Mouse (Mus musculus) urinary bladder, postnatal 4 days (tissue): ENCODE data around the gene Calm4.

Experiments used
- DNase-seq, 2 experiments: peaks; one replicate each; pipeline ENCODE4 v3.0.0; 2021 to 2022; ENCODE audit warnings: low spot score in 2 of 2

Gene Calm4

DNA sequence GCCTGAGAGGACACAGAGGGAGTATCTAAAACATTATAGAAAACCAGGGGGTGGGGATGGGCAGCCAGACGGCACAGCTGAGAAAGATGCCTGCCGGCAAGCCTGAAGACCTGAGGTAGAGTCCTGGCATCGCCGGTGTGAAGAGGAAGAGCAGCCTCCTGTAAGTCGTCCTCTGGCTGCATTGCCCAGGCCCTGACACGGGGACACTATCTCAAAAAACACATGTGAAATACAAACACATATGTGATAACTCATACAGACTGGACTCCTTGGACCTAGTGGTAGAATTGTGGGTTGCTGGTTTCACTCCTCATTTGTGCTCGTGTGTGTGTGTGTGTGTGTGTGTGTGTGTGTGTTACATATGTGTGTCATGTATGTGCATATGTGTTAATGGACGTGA lies 23.7 kb downstream of the Calm4 start:
- DNase-seq, result no peak

DNA sequence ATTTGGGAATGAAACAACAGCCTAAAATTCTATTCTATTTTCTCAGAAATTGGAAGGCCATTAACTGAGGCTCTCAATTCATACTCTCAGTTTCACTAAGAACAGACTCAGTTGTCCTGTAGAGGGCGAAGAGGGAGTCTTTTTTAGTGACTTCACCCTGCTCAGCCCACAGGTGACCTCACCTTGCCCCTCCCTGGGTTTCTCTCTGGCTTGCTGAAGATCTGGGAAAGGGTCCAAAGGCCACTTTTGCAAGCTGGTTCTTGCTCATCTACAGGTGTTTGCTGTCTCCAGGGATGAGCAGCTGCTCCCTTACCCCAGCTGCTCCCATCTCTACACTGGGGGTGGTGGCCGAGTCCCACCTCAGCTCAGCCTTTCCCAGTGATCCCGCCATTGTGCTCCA lies 24.8 kb downstream of the Calm4 start:
- DNase-seq, result no peak

DNA sequence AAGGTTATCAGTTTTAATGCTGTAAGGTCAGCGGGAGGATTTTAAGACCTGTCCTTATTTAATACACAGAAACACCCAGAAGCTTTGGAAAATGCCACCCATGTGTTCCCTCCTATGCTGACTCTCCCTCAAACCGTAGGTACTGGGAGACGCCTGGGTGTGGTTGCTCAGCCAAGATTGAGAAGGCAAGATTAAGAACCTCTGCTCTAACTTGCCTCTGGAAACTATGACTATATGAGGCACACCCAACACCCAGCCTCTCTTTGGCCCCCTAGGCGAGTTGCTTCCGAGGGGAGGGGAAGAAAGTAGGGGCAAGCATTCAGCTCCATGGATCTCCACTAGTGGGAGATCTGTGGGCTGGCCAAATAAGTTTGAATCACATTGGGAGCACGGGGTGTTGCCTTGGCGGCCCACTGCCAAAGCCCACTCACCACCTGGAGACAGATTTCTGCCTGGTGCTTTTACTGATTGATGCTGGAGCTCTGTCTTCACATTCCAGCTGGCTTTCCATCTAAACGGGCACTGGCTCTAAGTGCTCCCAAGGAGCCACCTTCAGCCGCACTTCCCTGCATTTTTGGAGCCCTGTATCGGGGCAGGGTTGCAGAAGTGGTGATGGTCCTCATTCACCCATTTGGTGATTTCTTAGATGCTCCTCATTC lies 25.5 kb downstream of the Calm4 start:
- DNase-seq, result no peak

DNA sequence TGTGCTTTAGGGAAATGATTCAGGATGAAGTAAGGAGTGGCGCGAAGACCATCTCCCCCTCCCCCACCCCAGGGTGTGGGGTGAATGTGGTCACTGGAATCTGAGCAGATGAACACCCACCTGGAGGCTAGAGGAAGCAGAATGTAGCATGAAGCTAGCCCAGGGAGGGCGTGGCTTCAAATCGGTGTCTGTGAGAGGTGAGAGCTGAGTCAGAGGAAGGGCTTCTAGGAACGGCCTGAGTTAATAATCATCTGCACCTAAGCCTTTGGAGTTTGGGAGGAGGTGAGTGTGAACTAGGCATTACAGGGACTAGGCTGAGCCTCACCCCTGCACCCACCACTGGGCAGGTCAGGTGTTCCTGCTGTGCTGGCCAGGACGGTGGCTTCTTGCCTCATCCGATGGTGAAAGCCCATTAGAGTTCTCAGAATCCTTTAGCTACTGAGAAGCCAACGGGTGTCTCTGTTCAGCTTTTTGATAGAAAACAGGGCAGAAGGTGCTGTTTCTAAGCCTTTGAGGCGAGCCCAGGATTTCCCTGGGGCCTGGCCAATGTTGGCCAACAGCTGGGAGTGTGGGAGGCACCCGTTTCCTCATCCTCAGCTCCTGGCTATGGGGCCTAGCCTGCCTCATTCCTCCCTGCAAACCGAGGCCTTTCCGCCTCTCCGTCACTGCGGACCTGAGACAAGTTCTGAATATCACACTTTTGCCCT lies 28.2 kb downstream of the Calm4 start:
- DNase-seq, result no peak

DNA sequence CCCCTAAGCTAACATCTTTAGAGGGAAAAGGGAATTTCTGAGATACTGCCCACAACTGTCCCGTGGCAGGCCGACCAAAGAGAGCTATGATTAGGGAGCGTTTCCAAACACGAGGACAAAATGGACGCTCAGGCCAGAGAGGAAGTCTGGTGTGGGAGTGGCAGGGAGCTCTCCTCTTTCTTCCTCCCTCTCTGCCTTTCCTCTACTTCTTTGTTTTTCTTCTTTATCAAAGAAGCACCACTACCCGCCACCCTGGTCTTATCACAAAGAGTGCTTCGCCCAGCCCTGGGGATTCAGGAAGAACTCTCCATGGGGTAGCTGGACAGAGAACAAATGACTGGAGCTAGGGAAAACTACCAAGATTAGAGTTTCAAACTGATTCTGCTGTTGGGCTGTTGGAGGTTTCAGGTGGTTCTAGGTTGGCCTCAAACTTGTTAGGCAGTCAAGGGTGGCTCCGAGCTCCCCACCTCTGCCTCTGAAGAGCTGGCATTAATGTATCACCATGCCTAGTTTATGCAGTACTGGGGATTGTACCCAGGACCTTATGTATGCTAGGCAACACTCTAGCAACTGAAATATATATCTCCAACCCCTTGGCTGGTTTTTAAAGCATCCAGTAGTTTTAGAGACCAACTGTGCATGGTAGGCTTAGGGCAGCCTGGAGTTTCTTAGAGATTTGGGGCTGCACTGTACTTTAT lies 28.9 kb downstream of the Calm4 start:
- no peak for DNase-seq

DNA sequence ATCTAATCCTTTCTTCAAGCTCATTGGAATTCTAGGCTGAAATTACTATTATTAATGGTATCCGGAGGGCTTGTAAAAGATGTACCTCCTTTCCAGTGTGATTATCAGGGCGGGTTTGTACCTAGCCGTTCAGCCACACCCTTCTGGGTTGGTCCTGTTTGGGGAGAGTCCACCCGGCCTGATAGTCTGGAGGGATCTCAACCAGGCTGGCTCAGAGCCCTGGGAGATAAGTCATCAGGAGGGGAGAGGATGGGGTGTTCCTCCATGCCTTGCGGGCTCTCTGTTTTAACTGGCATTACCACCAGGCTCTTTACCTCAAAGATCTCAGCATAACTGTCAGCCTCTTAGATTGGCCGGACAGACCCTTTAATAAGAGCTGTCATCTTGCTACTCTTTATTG lies 29.6 kb downstream of the Calm4 start:
- DNase-seq, result peak in 1 of 2 experiments; percentile 55

DNA sequence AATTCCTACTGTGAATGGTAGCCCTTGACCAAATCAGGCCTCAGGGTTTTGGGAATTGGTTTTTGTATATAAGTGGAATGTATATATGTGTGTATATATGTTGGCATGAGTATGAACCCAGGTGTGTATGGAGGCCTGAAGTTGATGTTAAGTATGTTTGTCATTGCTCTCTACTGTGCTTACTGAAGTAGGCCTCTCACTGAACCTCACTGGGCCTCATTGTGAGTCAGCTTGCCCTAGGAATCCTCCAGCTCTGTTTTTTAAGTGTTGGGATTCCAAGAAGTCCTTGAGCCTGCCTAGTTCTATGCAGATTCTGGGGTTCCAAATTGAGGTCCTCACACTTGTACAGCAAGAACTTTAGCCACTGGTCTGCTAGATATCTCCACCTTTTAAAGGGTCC lies 32.3 kb downstream of the Calm4 start:
- no peak for DNase-seq

DNA sequence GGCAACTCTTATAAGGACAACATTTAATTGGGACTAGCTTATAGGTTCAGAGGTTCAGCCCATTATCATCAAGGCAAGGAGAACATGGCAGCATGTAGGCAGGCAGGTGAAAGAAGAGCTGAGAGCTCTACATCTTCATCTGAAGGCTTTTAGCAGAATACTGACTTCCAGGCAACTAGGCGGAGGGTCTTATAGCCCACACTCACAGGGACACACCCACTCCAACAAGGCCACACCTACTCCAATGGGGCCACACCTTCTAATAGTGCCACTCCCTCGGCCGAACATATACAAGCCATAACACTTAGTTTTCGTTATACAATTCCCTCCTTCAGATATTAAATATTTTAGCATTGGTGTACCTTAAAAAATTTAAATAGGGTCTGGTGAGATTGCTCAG lies 35.3 kb downstream of the Calm4 start:
- DNase-seq, result no peak

DNA sequence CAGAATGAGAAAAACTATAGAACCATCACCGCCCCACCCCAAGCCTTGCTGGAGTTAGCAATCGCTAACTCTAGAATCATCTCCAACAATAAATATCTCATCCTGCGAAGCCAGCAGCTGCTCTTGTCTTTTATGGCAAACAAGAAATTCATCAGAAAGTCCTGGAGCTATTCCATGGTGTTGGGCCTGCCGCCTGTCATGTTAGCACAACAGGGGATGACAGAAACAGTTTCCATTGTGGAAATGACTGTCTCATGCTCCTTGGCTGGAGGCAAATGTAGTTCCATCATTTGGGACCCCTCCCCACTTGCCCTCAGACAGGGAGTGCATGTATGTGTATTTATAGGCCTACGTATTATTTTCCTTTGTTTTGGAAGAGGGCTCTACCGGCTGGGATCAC lies 38.9 kb downstream of the Calm4 start:
- no peak for DNase-seq

DNA sequence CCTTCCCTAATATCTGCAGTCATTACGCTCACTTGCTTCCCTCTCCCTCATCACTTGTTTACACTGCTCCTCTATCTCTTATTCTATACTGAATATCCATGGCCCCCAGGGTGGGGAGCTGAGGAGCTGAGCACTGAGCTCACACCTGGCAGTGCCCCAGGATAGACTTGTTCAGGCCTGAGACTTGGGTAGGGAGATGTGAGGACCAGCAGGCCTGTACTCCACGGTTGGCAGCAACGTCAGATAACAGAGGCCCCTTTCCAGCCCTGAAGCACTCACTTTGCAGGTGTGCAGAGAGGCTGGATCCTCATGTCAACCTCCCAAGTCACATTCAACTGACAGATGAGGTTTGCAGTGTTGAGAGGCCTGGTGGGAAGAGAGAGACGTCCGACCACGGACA lies 39.6 kb downstream of the Calm4 start:
- DNase-seq, result no peak

DNA sequence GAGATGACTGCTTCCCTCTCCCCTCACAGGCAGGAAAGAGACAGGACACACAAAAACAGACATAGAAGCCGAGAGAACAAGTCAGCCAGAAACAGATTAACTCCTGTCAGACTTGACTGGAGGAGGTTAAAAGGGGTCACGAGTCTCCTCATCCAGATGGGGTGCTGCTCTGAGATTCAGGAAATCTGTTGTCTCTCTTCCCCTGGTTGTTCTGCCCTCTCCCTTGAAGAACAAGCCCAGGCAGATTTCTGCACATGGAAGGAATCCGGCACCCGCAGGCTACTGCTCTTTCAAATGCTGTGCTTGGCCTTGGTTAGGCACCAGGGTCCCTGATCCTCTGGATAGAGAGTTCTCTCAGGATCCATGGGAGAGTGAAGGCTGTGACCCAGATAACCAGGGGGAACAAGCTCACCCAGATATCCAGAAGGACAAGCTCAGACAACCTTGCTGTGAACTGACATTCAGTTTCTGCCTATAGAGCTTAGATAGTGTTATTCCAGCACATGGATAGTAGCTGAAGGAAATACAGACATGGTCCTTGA lies 40.2 kb downstream of the Calm4 start:
- DNase-seq, result no peak

DNA sequence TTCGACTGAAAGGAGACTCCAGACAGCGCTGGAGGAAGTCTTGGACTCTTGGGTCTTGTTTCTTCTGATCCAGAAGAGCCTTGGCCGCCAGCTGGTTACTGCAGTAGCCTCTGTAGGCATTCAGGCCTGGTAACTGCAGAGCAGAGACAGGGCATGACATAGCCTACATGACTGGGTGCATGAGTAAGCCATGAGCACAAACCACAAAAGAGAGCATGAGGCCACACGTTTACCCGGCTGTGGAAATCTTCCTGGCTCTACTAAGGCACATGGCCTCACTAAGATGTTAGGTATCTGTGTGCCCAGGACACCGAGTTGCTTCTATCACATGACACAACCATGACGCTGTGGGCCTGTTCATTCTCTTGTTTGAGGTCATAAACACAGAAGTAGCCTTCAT lies 49.1 kb downstream of the Calm4 start:
- no peak for DNase-seq
